Mouse (Mus musculus) forebrain, embryonic 16.5 days (tissue): ENCODE results near the gene Zbtb25. TPM values are rescaled to one million over a fixed set of nuclear protein-coding genes. Genes with fewer than 3 reads are reported as not detected.

Source experiments
- ATAC-seq: fragments of 200-750 bp; cut with Nextera tagmentation; 2 replicates; pipeline ENCODE4 v1.8.0; 2017; ENCODE audit warnings: mild to moderate bottlenecking, moderate library complexity
- H3K27ac ChIP-seq: fragments of 300-500 bp; sonication (generic); 2 replicates; pipeline ENCODE4 v1.5.1; 2014; ENCODE audit warnings: low read length, control low read depth
- H3K27me3 ChIP-seq: fragments of 300-500 bp; sonication (generic); replicated peaks from 2 replicates; pipeline ENCODE4 v1.6.1; 2014; ENCODE audit warnings: low read length; ENCODE audit not compliant: control insufficient read depth, insufficient read depth
- H3K36me3 ChIP-seq: fragments of 300-500 bp; sonication (generic); 2 replicates; pipeline ENCODE4 v1.6.1; 2014; ENCODE audit not compliant: control insufficient read depth, insufficient read depth
- H3K4me1 ChIP-seq: fragments of 300-500 bp; sonication (generic); replicated peaks from 2 replicates; pipeline ENCODE4 v1.6.1; 2014; ENCODE audit warnings: low read length; ENCODE audit not compliant: control insufficient read depth, insufficient read depth
- H3K4me2 ChIP-seq: fragments of 300-500 bp; sonication (generic); 2 replicates; pipeline ENCODE4 v1.6.1; 2014; ENCODE audit warnings: mild to moderate bottlenecking, low read length, control low read depth
- H3K4me3 ChIP-seq: fragments of 300-500 bp; sonication (generic); replicated peaks from 2 replicates; pipeline ENCODE4 v1.5.1; 2014; ENCODE audit warnings: mild to moderate bottlenecking, low read length, control low read depth
- H3K9ac ChIP-seq: fragments of 300-500 bp; sonication (generic); replicated peaks from 2 replicates; pipeline ENCODE4 v1.6.1; 2014; ENCODE audit warnings: low read depth, low read length, control low read depth
- H3K9me3 ChIP-seq: fragments of 300-500 bp; sonication (generic); 2 replicates; pipeline ENCODE4 v1.6.1; 2016; ENCODE audit warnings: low read length; ENCODE audit not compliant: control insufficient read depth
- WGBS: fragments of 180-500 bp; shearing (Covaris S2); extraction: QIAGEN DNeasy Blood & Tissue Kit; methylation state at CpG from one replicate; pipeline ENCODE4 v1.1.7; 2014; 5-methylcytosine and 5-hydroxymethylcytosine counted together
- polyA plus RNA-seq: library from polyadenylated mRNA; unstranded; fragments of >200 nt; fragmentation: Nextera tagmentation; extraction: Ambion mirVana; gene quantifications from 2 replicates; pipeline ENCODE4 v1.2.1, GENCODE M21; 2015

The Zbtb25 gene
- polyA plus RNA-seq, 1 experiment from 2014 or later: 16.5 TPM

DNA sequence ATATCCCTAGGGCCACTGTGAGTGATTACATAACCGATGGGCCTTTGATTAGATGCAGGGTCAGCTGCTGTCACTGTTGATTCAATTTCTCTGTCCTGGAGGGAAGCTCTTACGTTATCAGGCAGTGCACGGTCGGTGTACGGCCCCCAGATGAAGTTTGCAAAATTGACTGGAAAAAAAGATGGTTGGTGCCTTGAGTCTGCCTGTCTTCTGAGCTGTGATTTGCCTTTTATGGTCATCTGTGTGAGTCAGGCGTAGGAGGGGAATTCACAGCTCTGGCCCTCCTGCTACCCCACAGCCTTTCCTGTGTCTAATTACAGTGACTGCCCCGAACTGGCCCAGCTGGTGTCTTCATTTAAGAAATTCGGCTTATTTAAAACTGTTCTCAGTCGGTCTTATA lies 61.4 kb downstream of the Zbtb25 start:
- H3K27me3 ChIP-seq: no peaks in the 10 kb centered on the region
- peaks cover 13% of the 10 kb centered on the region for H3K4me1 ChIP-seq
- no peak overlapping the region for H3K4me2 ChIP-seq
- WGBS: 73% methylated on average over 9 of the region's 9 CpGs
- no peak overlapping the region for H3K9ac ChIP-seq
- H3K9me3 ChIP-seq: no peaks in the 10 kb centered on the region
- ATAC-seq: no peak
- H3K4me3 ChIP-seq: no peak overlapping the region
- H3K36me3 ChIP-seq: peaks cover 2% of the 10 kb centered on the region; the same call in 1 of the 2 replicates
- no peak overlapping the region for H3K27ac ChIP-seq

DNA sequence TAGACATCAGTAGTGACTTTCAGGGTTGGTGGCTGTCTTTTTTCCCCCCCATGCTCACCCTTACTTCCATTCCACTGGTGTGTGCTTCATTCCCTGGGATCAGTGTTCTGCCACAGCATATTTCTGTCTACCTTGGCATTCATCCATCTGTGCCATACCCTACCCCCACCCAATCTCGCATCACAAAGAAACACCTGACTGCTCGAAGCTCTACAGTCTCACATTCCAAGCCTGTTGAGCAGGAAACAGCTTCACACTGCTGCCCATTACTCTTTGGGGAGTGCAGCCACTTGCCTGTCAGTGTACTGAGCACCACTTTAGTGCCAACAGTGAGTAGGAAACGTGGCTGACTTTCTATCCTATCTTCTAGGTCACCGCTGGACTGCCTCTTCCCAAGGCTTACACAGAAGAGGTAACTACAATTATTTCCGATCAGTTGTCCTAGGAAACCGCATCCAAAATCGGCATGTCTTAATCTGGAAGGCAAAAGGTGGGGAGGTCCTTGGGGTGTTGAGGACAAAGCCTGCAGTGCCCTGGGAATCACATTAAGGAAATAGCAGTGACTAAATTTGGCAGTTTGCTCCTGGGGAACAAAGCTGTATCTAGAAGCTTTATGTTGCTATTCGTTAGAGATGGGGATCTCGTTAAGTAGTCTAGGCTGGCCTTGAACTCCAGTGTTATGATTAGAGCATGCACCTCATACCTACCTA lies 62.4 kb downstream of the Zbtb25 start:
- Histone ChIP-seq H3K36me3 (peaks cover 2% of the 10 kb centered on the region; the same call in 1 of the 2 replicates), H3K4me1 (peaks cover 13% of the 10 kb centered on the region), H3K4me3 (no peak overlapping the region), H3K27ac (no peak overlapping the region), H3K9me3 (no peaks in the 10 kb centered on the region), H3K27me3 (no peaks in the 10 kb centered on the region), H3K9ac (no peak overlapping the region), H3K4me2 (no peak overlapping the region)
- no peak for ATAC-seq
- 52% methylated on average over 9 of the region's 9 CpGs for WGBS

DNA sequence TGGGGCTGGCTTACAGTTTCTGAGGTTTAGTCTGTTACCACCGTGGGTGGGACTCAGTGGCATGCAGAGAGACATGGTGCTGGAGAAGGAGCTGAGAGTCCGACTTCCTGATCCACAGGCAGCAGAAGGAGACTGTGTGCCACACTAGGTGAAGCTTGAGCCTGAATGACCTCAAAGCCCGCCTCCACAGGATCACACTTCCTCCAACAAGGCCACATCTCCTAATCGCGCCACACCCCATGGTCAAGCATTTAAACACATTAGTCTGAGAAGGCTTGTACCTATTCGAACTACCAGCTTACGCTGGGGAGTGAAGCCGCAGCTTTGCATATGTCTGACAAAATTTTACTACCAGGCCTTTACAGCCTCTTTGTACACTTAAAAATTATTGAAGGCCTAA lies 64.3 kb downstream of the Zbtb25 start:
- no peak overlapping the region for H3K4me3 ChIP-seq
- no peak overlapping the region for H3K9ac ChIP-seq
- WGBS: 90% methylated on average over 8 of the region's 8 CpGs
- ATAC-seq: no peak
- H3K9me3 ChIP-seq: no peaks in the 10 kb centered on the region
- 0 out of 2 replicates have a peak, but pooled peaks cover 2% of the 10 kb centered on the region for H3K36me3 ChIP-seq
- no peaks in the 10 kb centered on the region for H3K27me3 ChIP-seq
- H3K4me2 ChIP-seq: no peak overlapping the region
- H3K27ac ChIP-seq: no peak overlapping the region
- peaks cover 13% of the 10 kb centered on the region for H3K4me1 ChIP-seq

DNA sequence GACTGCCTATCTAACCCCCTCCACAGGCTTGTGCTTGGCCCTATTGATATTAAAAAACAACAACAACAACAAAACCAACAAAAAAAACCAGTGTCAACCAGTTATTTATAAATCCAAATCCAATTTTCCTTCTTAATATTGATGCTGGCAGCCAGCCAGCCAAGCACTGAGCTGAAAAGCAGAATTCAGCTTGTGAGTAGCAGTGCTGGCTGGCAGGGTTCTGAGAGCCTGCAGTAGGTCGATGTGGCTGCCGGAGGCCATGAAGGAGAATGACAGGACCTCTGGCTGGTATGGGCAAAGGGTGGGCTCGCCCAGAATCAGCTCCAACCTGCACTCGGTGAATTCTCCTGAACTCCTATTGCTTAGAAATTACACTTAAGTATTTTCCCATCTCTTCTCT lies 65.2 kb downstream of the Zbtb25 start:
- Histone ChIP-seq H3K27me3 (no peaks in the 10 kb centered on the region), H3K4me1 (peaks cover 13% of the 10 kb centered on the region), H3K36me3 (0 out of 2 replicates have a peak, but pooled peaks cover 2% of the 10 kb centered on the region), H3K4me2 (no peak overlapping the region), H3K4me3 (no peak overlapping the region), H3K9ac (no peak overlapping the region), H3K27ac (peak overlapping the region; percentile 56), H3K9me3 (no peaks in the 10 kb centered on the region)
- peak; percentile 71 for ATAC-seq
- WGBS: 32% methylated on average over 4 of the region's 4 CpGs

DNA sequence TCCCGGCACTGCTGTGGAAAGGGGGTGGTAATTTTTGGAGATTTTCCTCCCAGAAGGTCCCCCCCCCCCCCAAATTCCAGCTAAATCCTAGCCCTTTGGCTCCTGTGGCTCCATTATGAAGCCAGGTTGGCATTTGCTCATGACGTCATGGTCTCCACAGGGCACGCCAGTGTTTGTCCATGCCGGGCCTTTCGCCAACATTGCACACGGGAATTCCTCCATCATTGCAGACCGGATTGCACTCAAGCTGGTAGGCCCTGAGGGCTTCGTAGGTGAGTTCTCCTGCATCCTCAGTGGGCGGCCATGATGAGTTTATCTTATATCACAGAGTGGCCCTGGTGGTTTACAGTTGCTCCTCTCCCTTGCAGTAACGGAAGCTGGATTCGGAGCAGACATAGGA lies 65.9 kb downstream of the Zbtb25 start:
- Histone ChIP-seq H3K4me2 (no peak overlapping the region), H3K4me3 (no peak overlapping the region), H3K27me3 (no peaks in the 10 kb centered on the region), H3K27ac (peak overlapping the region; percentile 56; the same call in 1 of the 2 replicates), H3K4me1 (peaks cover 13% of the 10 kb centered on the region), H3K9ac (no peak overlapping the region), H3K36me3 (peaks cover 5% of the 10 kb centered on the region), H3K9me3 (no peaks in the 10 kb centered on the region)
- ATAC-seq: no peak
- 81% methylated on average over 11 of the region's 11 CpGs for WGBS

DNA sequence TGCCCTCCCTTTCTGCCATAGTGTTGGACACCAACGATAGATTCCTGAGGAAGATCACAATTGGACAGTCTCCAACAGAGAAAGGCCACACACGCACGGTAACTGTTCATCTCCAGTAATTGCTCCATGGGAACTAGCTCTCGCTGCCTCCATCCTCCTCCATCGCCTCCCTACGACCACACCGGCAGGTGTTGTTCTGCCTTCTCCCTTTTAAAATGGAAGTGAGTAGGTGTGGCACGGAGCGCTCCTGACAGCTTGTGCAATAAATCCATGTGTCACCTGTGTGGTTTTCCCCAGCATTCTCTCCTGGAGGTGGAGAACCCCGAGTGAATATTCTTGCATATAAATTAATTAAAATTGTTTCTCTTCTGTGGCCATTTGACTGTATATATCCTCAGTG lies 69.0 kb downstream of the Zbtb25 start:
- Histone ChIP-seq H3K9ac (no peak overlapping the region), H3K4me2 (no peak overlapping the region), H3K27ac (no peak overlapping the region), H3K36me3 (peaks cover 12% of the 10 kb centered on the region), H3K27me3 (no peaks in the 10 kb centered on the region), H3K4me1 (peaks cover 10% of the 10 kb centered on the region), H3K4me3 (no peak overlapping the region), H3K9me3 (no peaks in the 10 kb centered on the region)
- WGBS: 90% methylated on average over 10 of the region's 10 CpGs
- no peak for ATAC-seq

DNA sequence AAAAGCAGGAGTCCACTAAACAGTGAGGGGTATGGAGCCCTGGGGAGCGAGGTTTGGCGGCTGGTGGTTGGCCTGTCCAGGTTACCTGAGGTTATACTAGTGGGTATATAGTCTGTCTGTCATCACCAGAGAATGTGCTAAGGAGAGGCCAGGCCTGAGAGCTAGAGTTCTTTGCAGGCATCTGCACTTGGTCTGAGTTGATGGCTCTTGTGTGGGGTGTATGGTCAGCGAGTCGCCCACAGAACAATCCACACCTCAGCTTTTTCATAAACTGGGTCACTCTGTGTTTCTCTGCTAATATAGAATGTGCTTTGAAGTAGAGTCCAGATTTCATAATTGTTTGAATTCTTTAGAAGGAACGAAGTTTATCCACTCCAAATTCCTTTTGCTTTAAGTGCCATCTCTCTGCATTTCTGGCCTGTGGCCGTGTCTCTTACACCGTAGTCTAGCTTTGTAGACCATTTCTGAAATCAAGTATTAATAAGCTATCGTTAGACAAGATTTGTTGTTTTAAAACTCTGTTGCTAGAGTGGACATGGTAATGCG lies 70.0 kb downstream of the Zbtb25 start:
- ATAC-seq: no peak
- no peak overlapping the region for H3K4me3 ChIP-seq
- H3K9ac ChIP-seq: no peak overlapping the region
- H3K4me2 ChIP-seq: no peak overlapping the region
- H3K9me3 ChIP-seq: no peaks in the 10 kb centered on the region
- no peaks in the 10 kb centered on the region for H3K27me3 ChIP-seq
- 97% methylated on average over 9 of the region's 9 CpGs for WGBS
- no peak overlapping the region for H3K27ac ChIP-seq
- peaks cover 12% of the 10 kb centered on the region for H3K36me3 ChIP-seq
- H3K4me1 ChIP-seq: peaks cover 10% of the 10 kb centered on the region

DNA sequence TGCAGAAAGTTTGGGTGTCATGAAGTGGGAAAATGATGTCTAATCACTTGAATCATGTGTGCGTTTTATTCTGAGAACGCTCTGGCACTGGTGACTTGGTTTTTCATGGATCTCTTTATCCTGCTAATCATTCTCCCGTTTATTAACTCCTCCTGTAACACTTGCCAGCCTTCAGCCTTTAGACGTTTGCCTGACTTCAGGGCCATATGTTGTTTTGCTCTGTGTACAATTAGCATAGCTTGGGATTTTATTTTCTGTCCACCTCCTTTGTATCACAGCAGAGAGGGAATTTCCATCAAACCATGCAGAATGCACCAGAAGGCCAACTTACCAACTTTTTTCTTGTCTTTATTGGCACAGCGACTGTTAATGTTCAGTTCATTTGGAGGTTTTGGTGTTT lies 71.6 kb downstream of the Zbtb25 start:
- H3K9ac ChIP-seq: no peak overlapping the region
- ATAC-seq: peak; percentile 76
- H3K27me3 ChIP-seq: no peaks in the 10 kb centered on the region
- H3K9me3 ChIP-seq: no peaks in the 10 kb centered on the region
- no peak overlapping the region for H3K27ac ChIP-seq
- peaks cover 12% of the 10 kb centered on the region for H3K36me3 ChIP-seq
- 45% methylated on average over 5 of the region's 5 CpGs for WGBS
- no peak overlapping the region for H3K4me3 ChIP-seq
- no peak overlapping the region for H3K4me2 ChIP-seq
- H3K4me1 ChIP-seq: peaks cover 3% of the 10 kb centered on the region; the same call in 1 of the 2 replicates
